Mouse (Mus musculus) limb, embryonic 12.5 days (tissue): Measurements from ENCODE around the gene Bpifa5. TPM values are rescaled to one million over a fixed set of nuclear protein-coding genes. Genes with fewer than 3 reads are reported as not detected.
"Not testable (repeated sequence)": the region's sequence is repeated elsewhere in the genome, so short reads cannot be mapped to it uniquely, and the experiment has no call there.

ENCODE experiments used
- ATAC-seq: fragments of 200-750 bp; cut with Nextera tagmentation; 2 replicates; pipeline ENCODE4 v1.8.0; 2017; ENCODE audit warnings: low read depth, moderate TSS enrichment; ENCODE audit not compliant: insufficient number of reproducible peaks, insufficient read depth, low FRiP score, low TSS enrichment
- H3K27ac ChIP-seq: fragments of 300-500 bp; sonication (generic); 2 replicates; pipeline ENCODE4 v1.5.1; 2016; ENCODE audit warnings: mild to moderate bottlenecking, moderate library complexity
- H3K27me3 ChIP-seq: fragments of 300-500 bp; sonication (generic); 2 replicates; pipeline ENCODE4 v1.6.1; 2016; ENCODE audit warnings: mild to moderate bottlenecking, moderate library complexity
- H3K36me3 ChIP-seq: fragments of 300-500 bp; sonication (generic); 2 replicates; pipeline ENCODE4 v1.6.1; 2016; ENCODE audit warnings: mild to moderate bottlenecking, moderate library complexity
- H3K4me1 ChIP-seq: fragments of 300-500 bp; sonication (generic); replicated peaks from 2 replicates; pipeline ENCODE4 v1.6.1; 2016
- H3K4me2 ChIP-seq: fragments of 300-500 bp; sonication (generic); 2 replicates; pipeline ENCODE4 v1.6.1; 2016; ENCODE audit warnings: mild to moderate bottlenecking, moderate library complexity
- H3K4me3 ChIP-seq: fragments of 300-500 bp; sonication (generic); replicated peaks from 2 replicates; pipeline ENCODE4 v1.5.1; 2016; ENCODE audit warnings: mild to moderate bottlenecking
- H3K9ac ChIP-seq: fragments of 300-500 bp; sonication (generic); replicated peaks from 2 replicates; pipeline ENCODE4 v1.6.1; 2016; ENCODE audit warnings: mild to moderate bottlenecking, moderate library complexity
- H3K9me3 ChIP-seq: fragments of 300-500 bp; sonication (generic); 2 replicates; pipeline ENCODE4 v1.6.1; 2016; ENCODE audit warnings: mild to moderate bottlenecking, moderate library complexity
- WGBS: fragments of 180-500 bp; shearing (Covaris S2); methylation state at CpG from one replicate; pipeline ENCODE4 v1.1.7; 2016; 5-methylcytosine and 5-hydroxymethylcytosine counted together
- polyA plus RNA-seq: library from polyadenylated mRNA; unstranded; fragments of >200 nt; fragmentation: Nextera tagmentation; extraction: Ambion mirVana; gene quantifications from 2 replicates; pipeline ENCODE4 v1.2.1, GENCODE M21; 2016

Gene Bpifa5
- polyA plus RNA-seq, result not detected in 2 replicates

- no peaks in the 10 kb centered on the region for H3K4me1 ChIP-seq
- no peaks in the 10 kb centered on the region for H3K27me3 ChIP-seq
- peaks cover 10% of the 10 kb centered on the region for H3K9me3 ChIP-seq
- H3K9ac ChIP-seq, result no peak within 1 kb of the TSS
- H3K27ac ChIP-seq, result no peak within 1 kb of the TSS
- no peak within 1 kb of the TSS for H3K4me3 ChIP-seq
- H3K36me3 ChIP-seq, result no peaks in the 10 kb centered on the region
- 80% methylated on average over 8 of the region's 8 CpGs for WGBS
- ATAC-seq, result no peak
- H3K4me2 ChIP-seq, result no peak within 1 kb of the TSS
These were observed at the start of gene Bpifa5 for GRCm38 (mm10) chr2:154162307-154162706. TSS of gene Bpifa5 (plus strand) at chr2:154162607.

GRCm38 (mm10) chr2:154117381-154117780 lies 45.0 kb upstream of the Bpifa5 start:
- H3K9me3 ChIP-seq, result no peaks in the 10 kb centered on the region
- H3K4me1 ChIP-seq, result no peaks in the 10 kb centered on the region
- H3K4me2 ChIP-seq, result no peak overlapping the region
- ATAC-seq, result no peak
- 85% methylated on average over 3 of the region's 3 CpGs for WGBS
- H3K27me3 ChIP-seq, result no peaks in the 10 kb centered on the region
- H3K27ac ChIP-seq, result no peak overlapping the region
- no peak overlapping the region for H3K9ac ChIP-seq
- no peaks in the 10 kb centered on the region for H3K36me3 ChIP-seq
- no peak overlapping the region for H3K4me3 ChIP-seq

GRCm38 (mm10) chr2:154130120-154130519 lies 32.3 kb upstream of the Bpifa5 start, which contains the start of gene Bpifa3:
TSS of gene Bpifa3 (plus strand) at chr2:154130336.
- WGBS, result 62% methylated on average over 2 of the region's 2 CpGs
- Histone ChIP-seq H3K4me2 (no peak within 1 kb of the TSS), H3K9me3 (no peaks in the 10 kb centered on the region), H3K27ac (no peak within 1 kb of the TSS), H3K4me3 (no peak within 1 kb of the TSS), H3K27me3 (no peaks in the 10 kb centered on the region), H3K4me1 (no peaks in the 10 kb centered on the region), H3K36me3 (no peaks in the 10 kb centered on the region), H3K9ac (no peak within 1 kb of the TSS)
- ATAC-seq, result no peak

- no peaks in the 10 kb centered on the region for H3K9me3 ChIP-seq
- no peak within 1 kb of the TSS for H3K4me2 ChIP-seq
- H3K9ac ChIP-seq, result no peak within 1 kb of the TSS
These were observed 19.8 kb upstream of the Bpifa5 start, which contains the start of gene Bpifa1 for GRCm38 (mm10) chr2:154142580-154142979. TSS of gene Bpifa1 (plus strand) at chr2:154142880.

GRCm38 (mm10) chr2:154143735-154144134 lies 18.7 kb upstream of the Bpifa5 start:
- ATAC-seq, result no peak
- H3K4me1 ChIP-seq, result no peaks in the 10 kb centered on the region

More at GRCm38 (mm10) chr2:154142580-154142979, 19.8 kb upstream of the Bpifa5 start, which contains the start of gene Bpifa1:
- Histone ChIP-seq H3K4me3 (no peak within 1 kb of the TSS), H3K27ac (no peak within 1 kb of the TSS), H3K27me3 (no peaks in the 10 kb centered on the region), H3K4me1 (no peaks in the 10 kb centered on the region), H3K36me3 (no peaks in the 10 kb centered on the region)
- 78% methylated on average over 4 of the region's 4 CpGs for WGBS
- ATAC-seq, result no peak

GRCm38 (mm10) chr2:154147496-154147895 lies 14.9 kb upstream of the Bpifa5 start:
- H3K4me1 ChIP-seq, result no peaks in the 10 kb centered on the region
- H3K9ac ChIP-seq, result no peak overlapping the region
- no peaks in the 10 kb centered on the region for H3K9me3 ChIP-seq
- H3K36me3 ChIP-seq, result no peaks in the 10 kb centered on the region
- no peak overlapping the region for H3K27ac ChIP-seq
- ATAC-seq, result no peak
- no peaks in the 10 kb centered on the region for H3K27me3 ChIP-seq
- 82% methylated on average over 4 of the region's 4 CpGs for WGBS
- no peak overlapping the region for H3K4me2 ChIP-seq
- H3K4me3 ChIP-seq, result no peak overlapping the region

More at GRCm38 (mm10) chr2:154143735-154144134, 18.7 kb upstream of the Bpifa5 start:
- Histone ChIP-seq H3K27me3 (no peaks in the 10 kb centered on the region), H3K4me3 (no peak overlapping the region), H3K36me3 (no peaks in the 10 kb centered on the region), H3K9ac (no peak overlapping the region), H3K27ac (no peak overlapping the region), H3K9me3 (no peaks in the 10 kb centered on the region), H3K4me2 (no peak overlapping the region)
- WGBS, result 72% methylated on average over 3 of the region's 3 CpGs

- Histone ChIP-seq H3K27ac (no peak overlapping the region), H3K36me3 (no peaks in the 10 kb centered on the region), H3K9me3 (peaks cover 10% of the 10 kb centered on the region), H3K4me2 (no peak overlapping the region), H3K4me3 (no peak overlapping the region), H3K9ac (no peak overlapping the region), H3K4me1 (no peaks in the 10 kb centered on the region), H3K27me3 (no peaks in the 10 kb centered on the region)
- WGBS, result 34% methylated on average over 3 of the region's 3 CpGs
- no peak for ATAC-seq
These were observed 4.0 kb upstream of the Bpifa5 start for GRCm38 (mm10) chr2:154158433-154158832.

- Histone ChIP-seq H3K4me2 (no peak overlapping the region), H3K4me1 (no peaks in the 10 kb centered on the region), H3K4me3 (no peak overlapping the region), H3K36me3 (no peaks in the 10 kb centered on the region), H3K27ac (no peak overlapping the region), H3K9me3 (peaks cover 10% of the 10 kb centered on the region), H3K27me3 (no peaks in the 10 kb centered on the region), H3K9ac (no peak overlapping the region)
- 90% methylated on average over 5 of the region's 5 CpGs for WGBS
- no peak for ATAC-seq
These were observed 899 bp downstream of the Bpifa5 start for GRCm38 (mm10) chr2:154163306-154163705.

GRCm38 (mm10) chr2:154169172-154169571 lies 6.8 kb downstream of the Bpifa5 start:
- 69% methylated on average over 3 of the region's 3 CpGs for WGBS
- H3K4me3 ChIP-seq, result no peak overlapping the region
- no peak for ATAC-seq

GRCm38 (mm10) chr2:154171621-154172020 lies 9.2 kb downstream of the Bpifa5 start:
- WGBS, result 75% methylated on average over 6 of the region's 6 CpGs
- Histone ChIP-seq H3K27ac (no peak overlapping the region), H3K4me3 (no peak overlapping the region), H3K4me2 (no peak overlapping the region), H3K36me3 (no peaks in the 10 kb centered on the region), H3K27me3 (no peaks in the 10 kb centered on the region; the same call in 1 of the 2 replicates), H3K9me3 (no peaks in the 10 kb centered on the region), H3K9ac (no peak overlapping the region), H3K4me1 (no peaks in the 10 kb centered on the region)
- ATAC-seq, result no peak

More at GRCm38 (mm10) chr2:154169172-154169571, 6.8 kb downstream of the Bpifa5 start:
- H3K4me2 ChIP-seq, result no peak overlapping the region
- H3K36me3 ChIP-seq, result no peaks in the 10 kb centered on the region
- H3K27me3 ChIP-seq, result no peaks in the 10 kb centered on the region; the same call in 1 of the 2 replicates
- H3K9me3 ChIP-seq, result no peaks in the 10 kb centered on the region
- H3K9ac ChIP-seq, result no peak overlapping the region
- no peaks in the 10 kb centered on the region for H3K4me1 ChIP-seq
- no peak overlapping the region for H3K27ac ChIP-seq

- Histone ChIP-seq H3K4me1 (no peaks in the 10 kb centered on the region), H3K27me3 (no peaks in the 10 kb centered on the region; the same call in 1 of the 2 replicates), H3K9ac (no peak overlapping the region), H3K36me3 (no peaks in the 10 kb centered on the region), H3K4me2 (no peak overlapping the region), H3K27ac (no peak overlapping the region), H3K4me3 (no peak overlapping the region), H3K9me3 (no peaks in the 10 kb centered on the region)
- no peak for ATAC-seq
- 46% methylated on average over 1 of the region's 1 CpGs for WGBS
These were observed 10.9 kb downstream of the Bpifa5 start for GRCm38 (mm10) chr2:154173313-154173712.

GRCm38 (mm10) chr2:154181900-154182299 lies 19.5 kb downstream of the Bpifa5 start:
- not testable (repeated sequence) for H3K4me1 ChIP-seq, ATAC-seq, H3K4me3 ChIP-seq, H3K9ac ChIP-seq, H3K4me2 ChIP-seq, H3K36me3 ChIP-seq, H3K9me3 ChIP-seq, H3K27ac ChIP-seq, H3K27me3 ChIP-seq
- 88% methylated on average over 7 of the region's 7 CpGs for WGBS
